Mouse (Mus musculus) stomach, embryonic 16.5 days (tissue): ENCODE measurements around the gene Gpr160. TPM values are rescaled to one million over a fixed set of nuclear protein-coding genes. Genes with fewer than 3 reads are reported as not detected.

Source experiments
- ATAC-seq: fragments of 200-750 bp; cut with Nextera tagmentation; 2 replicates; pipeline ENCODE4 v1.8.0; 2017; ENCODE audit warnings: moderate number of reproducible peaks, moderate TSS enrichment; ENCODE audit not compliant: insufficient read depth, low FRiP score
- H3K27ac ChIP-seq: fragments of 300-500 bp; sonication (generic); 2 replicates; pipeline ENCODE4 v1.5.1; 2014; ENCODE audit warnings: low read length
- H3K27me3 ChIP-seq: fragments of 300-500 bp; sonication (generic); 2 replicates; pipeline ENCODE4 v1.6.1; 2014; ENCODE audit warnings: low read length, control low read depth, mixed read lengths; ENCODE audit not compliant: control insufficient read depth, insufficient read depth
- H3K36me3 ChIP-seq: fragments of 300-500 bp; sonication (generic); 2 replicates; pipeline ENCODE4 v1.6.1; 2014; ENCODE audit warnings: low read length; ENCODE audit not compliant: control insufficient read depth, insufficient read depth
- H3K4me1 ChIP-seq: fragments of 300-500 bp; sonication (generic); 2 replicates; pipeline ENCODE4 v1.6.1; 2014; ENCODE audit warnings: low read length, control low read depth, mixed read lengths; ENCODE audit not compliant: control insufficient read depth, insufficient read depth
- H3K4me2 ChIP-seq: fragments of 300-500 bp; sonication (generic); 2 replicates; pipeline ENCODE4 v1.6.1; 2014; ENCODE audit warnings: low read depth, low read length, mixed read lengths
- H3K4me3 ChIP-seq: fragments of 300-500 bp; sonication (generic); replicated peaks from 2 replicates; pipeline ENCODE4 v1.5.1; 2014; ENCODE audit warnings: mild to moderate bottlenecking, low read length
- H3K9ac ChIP-seq: fragments of 300-500 bp; sonication (generic); 2 replicates; pipeline ENCODE4 v1.6.1; 2014; ENCODE audit warnings: low read length
- H3K9me3 ChIP-seq: fragments of 300-500 bp; sonication (generic); replicated peaks from 2 replicates; pipeline ENCODE4 v1.6.1; 2016; ENCODE audit warnings: low read length, control low read depth; ENCODE audit not compliant: control insufficient read depth
- polyA plus RNA-seq: library from polyadenylated mRNA; unstranded; fragments of >200 nt; fragmentation: Nextera tagmentation; extraction: Ambion mirVana; gene quantifications from 2 replicates; pipeline ENCODE4 v1.2.1, GENCODE M21; 2015

The Gpr160 gene
- polyA plus RNA-seq, 1 experiment from 2014 or later: 8.9 TPM

DNA sequence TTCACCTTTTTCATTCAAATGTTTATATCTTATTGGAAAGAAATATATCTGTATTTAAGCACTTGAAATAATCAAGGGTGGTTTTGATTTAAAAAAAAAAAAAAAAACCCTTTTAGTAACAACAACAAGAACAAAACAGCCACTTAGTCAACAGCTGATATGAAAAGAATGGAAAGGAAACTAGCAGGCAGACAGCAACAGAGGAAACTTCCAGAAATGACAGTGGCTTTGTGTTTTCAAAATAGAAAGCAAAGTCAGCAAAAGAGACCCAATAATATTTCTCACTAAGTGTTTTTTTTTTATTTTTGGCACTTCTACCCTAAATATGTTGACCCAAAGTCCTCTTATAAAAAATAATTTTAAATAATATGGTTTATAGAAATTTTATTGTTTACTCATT lies 78.6 kb downstream of the Gpr160 start:
- no peak overlapping the region for H3K9ac ChIP-seq
- H3K4me2 ChIP-seq: no peak overlapping the region
- peaks cover 3% of the 10 kb centered on the region for H3K36me3 ChIP-seq
- H3K4me1 ChIP-seq: no peaks in the 10 kb centered on the region
- no peaks in the 10 kb centered on the region for H3K27me3 ChIP-seq
- no peaks in the 10 kb centered on the region for H3K9me3 ChIP-seq
- H3K27ac ChIP-seq: no peak overlapping the region
- no peak for ATAC-seq
- no peak overlapping the region for H3K4me3 ChIP-seq

Other genes with a start within 250 kb of the Gpr160 start
- not detected in 2 replicates for gene Lrriq4, start 211.4 kb upstream of the Gpr160 start, polyA plus RNA-seq
- 0.59 and 0.65 TPM in 2 replicates for gene Lrrc34, start 208.1 kb upstream of the Gpr160 start, polyA plus RNA-seq
- 4.8 and 7.8 TPM in 2 replicates for gene Lrrc31, start 156.1 kb upstream of the Gpr160 start, polyA plus RNA-seq
- not detected in 2 replicates for gene Samd7, start 109.7 kb upstream of the Gpr160 start, polyA plus RNA-seq
- gene Sec62, start 63.1 kb upstream of the Gpr160 start, polyA plus RNA-seq: 62.8 and 86.1 TPM in 2 replicates
- 6.2 and 6.8 TPM in 2 replicates for gene Phc3, start 113.5 kb downstream of the Gpr160 start, polyA plus RNA-seq
- 40.3 and 41.9 TPM in 2 replicates for gene Prkci, start 139.8 kb downstream of the Gpr160 start, polyA plus RNA-seq
- gene Skil, start 239.1 kb downstream of the Gpr160 start, polyA plus RNA-seq: 20.8 and 21.3 TPM in 2 replicates